Mouse (Mus musculus): ENCODE results near the gene Hist1h3g. TPM values are rescaled to one million over a fixed set of nuclear protein-coding genes. Genes with fewer than 3 reads are reported as not detected.
"Not testable (repeated sequence)": the region's sequence is repeated elsewhere in the genome, so short reads cannot be mapped to it uniquely, and the experiment has no call there.

Hist1h3g gene
- polyA plus RNA-seq, 1 experiment from 2014 or later = 5.5 TPM

GRCm38 (mm10) chr13:23575271-23575851, 40.1 kb downstream of the Hist1h3g start, which contains the start of gene Hist1h3d:
Gene Hist1h3d, plus strand, starts transcription at chr13:23575763.
- Histone ChIP-seq H3K9ac (peak within 1 kb of the TSS; percentile 87), H3K4me2 (peak within 1 kb of the TSS; percentile 80), H3K4me3 (peak within 1 kb of the TSS; percentile 57), H3K36me3 (no peaks in the 10 kb centered on the region), H3K4me1 (peaks cover 36% of the 10 kb centered on the region), H3K27me3 (replicated peaks) (no peaks in the 10 kb centered on the region), H3K9me3 (no peaks in the 10 kb centered on the region), H3K27ac (replicated peaks) (peak within 1 kb of the TSS; percentile 84)
- ATAC-seq (ENCODE audit: extremely low read depth, insufficient number of reproducible peaks, low FRiP score, low TSS enrichment) = no peak
- 3% methylated on average over 18 of the region's 18 CpGs for WGBS

GRCm38 (mm10) chr13:23575864-23576313, 40.7 kb downstream of the Hist1h3g start:
- 1% methylated on average over 11 of the region's 40 CpGs for WGBS
- H3K27ac ChIP-seq (replicated peaks) = peak overlapping the region; percentile 73
- ATAC-seq (ENCODE audit: extremely low read depth, insufficient number of reproducible peaks, low FRiP score, low TSS enrichment); H3K9me3 ChIP-seq; H3K27me3 ChIP-seq (replicated peaks); H3K36me3 ChIP-seq: not testable (repeated sequence)
- H3K4me1 ChIP-seq = peaks cover 39% of the 10 kb centered on the region
- H3K4me3 ChIP-seq = peak overlapping the region; percentile 57
- H3K4me2 ChIP-seq = peak overlapping the region; percentile 80
- H3K9ac ChIP-seq = peak overlapping the region; percentile 87

- Histone ChIP-seq H3K4me1 (peaks cover 41% of the 10 kb centered on the region), H3K9me3 (no peaks in the 10 kb centered on the region), H3K4me3 (peak overlapping the region; percentile 57), H3K9ac (peak overlapping the region; percentile 87), H3K36me3 (no peaks in the 10 kb centered on the region), H3K27ac (replicated peaks) (peak overlapping the region; percentile 73), H3K27me3 (replicated peaks) (no peaks in the 10 kb centered on the region), H3K4me2 (peak overlapping the region; percentile 80)
- ATAC-seq (ENCODE audit: extremely low read depth, insufficient number of reproducible peaks, low FRiP score, low TSS enrichment) = no peak
- 22% methylated on average over 7 of the region's 7 CpGs for WGBS
Observed at GRCm38 (mm10) chr13:23576351-23576881, 41.2 kb downstream of the Hist1h3g start.

- H3K27me3 ChIP-seq (replicated peaks) = no peaks in the 10 kb centered on the region
- H3K36me3 ChIP-seq = no peaks in the 10 kb centered on the region
- ATAC-seq (ENCODE audit: extremely low read depth, insufficient number of reproducible peaks, low FRiP score, low TSS enrichment) = no peak
- H3K4me3 ChIP-seq = peak overlapping the region; percentile 57
- 60% methylated on average over 6 of the region's 6 CpGs for WGBS
- peak overlapping the region; percentile 73 for H3K27ac ChIP-seq (replicated peaks)
- peak overlapping the region; percentile 87 for H3K9ac ChIP-seq
- H3K4me2 ChIP-seq = peak overlapping the region; percentile 80
- H3K9me3 ChIP-seq = no peaks in the 10 kb centered on the region
- peaks cover 42% of the 10 kb centered on the region for H3K4me1 ChIP-seq
Observed at GRCm38 (mm10) chr13:23576906-23577639, 41.9 kb downstream of the Hist1h3g start.

GRCm38 (mm10) chr13:23577835-23578234, 42.6 kb downstream of the Hist1h3g start:
- Histone ChIP-seq H3K36me3 (no peaks in the 10 kb centered on the region), H3K27me3 (replicated peaks) (no peaks in the 10 kb centered on the region), H3K4me2 (no peak overlapping the region), H3K4me1 (peaks cover 42% of the 10 kb centered on the region), H3K9ac (no peak overlapping the region), H3K4me3 (no peak overlapping the region), H3K27ac (replicated peaks) (no peak overlapping the region), H3K9me3 (no peaks in the 10 kb centered on the region)
- no peak for ATAC-seq (ENCODE audit: extremely low read depth, insufficient number of reproducible peaks, low FRiP score, low TSS enrichment)
- 98% methylated on average over 1 of the region's 1 CpGs for WGBS

GRCm38 (mm10) chr13:23581408-23582218, 46.4 kb downstream of the Hist1h3g start, which contains the start of gene Hist1h4d:
Gene Hist1h4d, plus strand, starts transcription at chr13:23581598.
- peak within 1 kb of the TSS; percentile 89 for H3K9ac ChIP-seq
- under 1% methylated on average over 43 of the region's 43 CpGs for WGBS
- H3K27ac ChIP-seq (replicated peaks) = peak within 1 kb of the TSS; percentile 86
- no peaks in the 10 kb centered on the region for H3K36me3 ChIP-seq
- no peaks in the 10 kb centered on the region for H3K9me3 ChIP-seq
- peak; percentile 75; the same call in 1 of the 2 replicates for ATAC-seq (ENCODE audit: extremely low read depth, insufficient number of reproducible peaks, low FRiP score, low TSS enrichment)
- H3K4me2 ChIP-seq = peak within 1 kb of the TSS; percentile 94
- H3K27me3 ChIP-seq (replicated peaks) = no peaks in the 10 kb centered on the region
- peak within 1 kb of the TSS; percentile 62 for H3K4me3 ChIP-seq
- H3K4me1 ChIP-seq = peaks cover 44% of the 10 kb centered on the region

- peak overlapping the region; percentile 86 for H3K27ac ChIP-seq (replicated peaks)
- no peaks in the 10 kb centered on the region for H3K36me3 ChIP-seq
- 15% methylated on average over 6 of the region's 6 CpGs for WGBS
- H3K27me3 ChIP-seq (replicated peaks) = no peaks in the 10 kb centered on the region
- H3K4me2 ChIP-seq = peak overlapping the region; percentile 94
- H3K4me3 ChIP-seq = peak overlapping the region; percentile 62
- peak overlapping the region; percentile 89 for H3K9ac ChIP-seq
- ATAC-seq (ENCODE audit: extremely low read depth, insufficient number of reproducible peaks, low FRiP score, low TSS enrichment) = no peak
- peaks cover 42% of the 10 kb centered on the region for H3K4me1 ChIP-seq
- no peaks in the 10 kb centered on the region for H3K9me3 ChIP-seq
Observed at GRCm38 (mm10) chr13:23582219-23583056, 47.2 kb downstream of the Hist1h3g start.

GRCm38 (mm10) chr13:23583387-23584068, 48.3 kb downstream of the Hist1h3g start:
- no peaks in the 10 kb centered on the region for H3K9me3 ChIP-seq
- H3K4me3 ChIP-seq = no peak overlapping the region
- no peak overlapping the region for H3K9ac ChIP-seq
- no peaks in the 10 kb centered on the region for H3K27me3 ChIP-seq (replicated peaks)
- H3K27ac ChIP-seq (replicated peaks) = peak overlapping the region; percentile 86
- peaks cover 42% of the 10 kb centered on the region for H3K4me1 ChIP-seq
- peak overlapping the region; percentile 94; the same call in 1 of the 2 replicates for H3K4me2 ChIP-seq
- no peaks in the 10 kb centered on the region for H3K36me3 ChIP-seq
- ATAC-seq (ENCODE audit: extremely low read depth, insufficient number of reproducible peaks, low FRiP score, low TSS enrichment) = no peak

GRCm38 (mm10) chr13:23584331-23584730, 49.1 kb downstream of the Hist1h3g start:
- Histone ChIP-seq H3K4me2 (peak overlapping the region; percentile 80), H3K4me3 (peak overlapping the region; percentile 52), H3K27ac (replicated peaks) (peak overlapping the region; percentile 95), H3K9me3 (no peaks in the 10 kb centered on the region), H3K9ac (peak overlapping the region; percentile 90), H3K27me3 (replicated peaks) (no peaks in the 10 kb centered on the region), H3K4me1 (peaks cover 42% of the 10 kb centered on the region), H3K36me3 (no peaks in the 10 kb centered on the region)
- no peak for ATAC-seq (ENCODE audit: extremely low read depth, insufficient number of reproducible peaks, low FRiP score, low TSS enrichment)

GRCm38 (mm10) chr13:23585029-23585441, 49.8 kb downstream of the Hist1h3g start:
- under 1% methylated on average over 21 of the region's 21 CpGs for WGBS
- Histone ChIP-seq H3K9ac (peak overlapping the region; percentile 90), H3K36me3 (no peaks in the 10 kb centered on the region), H3K27me3 (replicated peaks) (no peaks in the 10 kb centered on the region), H3K27ac (replicated peaks) (peak overlapping the region; percentile 95), H3K4me1 (peaks cover 42% of the 10 kb centered on the region), H3K4me3 (peak overlapping the region; percentile 52), H3K4me2 (peak overlapping the region; percentile 80), H3K9me3 (no peaks in the 10 kb centered on the region)
- no peak for ATAC-seq (ENCODE audit: extremely low read depth, insufficient number of reproducible peaks, low FRiP score, low TSS enrichment)

All from heart, embryonic 13.5 days (tissue).